In the genomic region with DNA sequence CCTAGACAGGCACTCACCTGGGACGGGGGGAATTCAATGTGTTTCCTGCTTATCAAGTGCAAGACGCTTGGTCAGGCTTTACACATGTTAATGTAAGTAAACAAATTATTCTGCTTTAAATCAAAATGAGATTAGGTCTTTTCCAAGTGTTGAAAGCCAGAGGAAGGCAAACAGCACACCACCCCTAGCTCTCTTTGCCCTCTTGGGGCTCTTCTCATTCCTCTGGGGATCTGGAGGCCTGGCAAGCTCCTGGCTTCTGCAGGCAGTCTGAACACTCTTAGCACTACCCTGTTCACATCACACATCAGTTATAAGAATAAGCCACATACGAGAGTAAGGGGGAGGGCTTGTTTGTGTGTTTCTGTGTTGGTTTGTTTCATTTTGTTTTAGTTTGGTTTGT, we compare ENCODE assay signal across 14 mouse cellular contexts.
"Had no signal": no experiment of that assay in that cellular context is flagged by ENCODE, and none has a peak within 500 bp of the region (broad histone marks: within the 10 kb centered on the region; RNA-seq: fewer than 3 reads in every experiment).

No protein-coding gene starts in this region.

- ATAC-seq: liver, postnatal 0 days; midbrain, embryonic 13.5 days had no signal

- DNase-seq: kidney, adult 18-20 months; kidney, postnatal 10 days; kidney, postnatal 4 days; liver; liver, embryonic 13.5 days; liver, postnatal 0 days; right cerebral cortex, postnatal 14 days; thymus, postnatal 4 days had no signal

- H3K9ac ChIP-seq: limb, embryonic 12.5 days; liver, embryonic 13.5 days; liver, postnatal 0 days; lung, embryonic 15.5 days; midbrain, embryonic 13.5 days had no signal

- H3K9me3 ChIP-seq: liver, embryonic 13.5 days; lung, embryonic 15.5 days had no signal

- H3K36me3 ChIP-seq: limb, embryonic 12.5 days; liver, embryonic 13.5 days; lung, embryonic 15.5 days; midbrain, embryonic 13.5 days had no signal

- H3K27ac ChIP-seq: layer of hippocampus, adult 2 months; limb, embryonic 12.5 days; liver, embryonic 13.5 days; lung, embryonic 15.5 days; macrophage; midbrain, embryonic 13.5 days had no signal

- H3K4me3 ChIP-seq: layer of hippocampus, adult 2 months; limb, embryonic 12.5 days; liver, embryonic 13.5 days; lung, embryonic 15.5 days; megakaryocyte, embryonic 14.5 days; midbrain, embryonic 13.5 days had no signal

- H3K4me1 ChIP-seq: limb, embryonic 12.5 days; liver, embryonic 13.5 days; lung, embryonic 15.5 days; midbrain, embryonic 13.5 days had no signal

- H3K4me2 ChIP-seq: limb, embryonic 12.5 days; liver, embryonic 13.5 days; lung, embryonic 15.5 days; midbrain, embryonic 13.5 days had no signal

- H3K27me3 ChIP-seq: limb, embryonic 12.5 days; liver, embryonic 13.5 days; lung, embryonic 15.5 days; midbrain, embryonic 13.5 days had no signal
